Mouse (Mus musculus) layer of hippocampus, postnatal 10 days (tissue): ENCODE results near the gene Dner. TPM values are rescaled to one million over a fixed set of nuclear protein-coding genes. Genes with fewer than 3 reads are reported as not detected.
"Not testable (repeated sequence)": the region's sequence is repeated elsewhere in the genome, so short reads cannot be mapped to it uniquely, and the experiment has no call there.

Experiments
- DNase-seq, 2 experiments: peaks; one replicate each; pipeline ENCODE4 v3.0.0; 2021; ENCODE audit warnings: low spot score in 2 of 2
- microRNA-seq, 2 experiments: library from miRNA; unstranded; fragments of <30 nt; microRNA quantifications; one replicate each; pipeline ENCODE4 v1.2.0; 2021
- total RNA-seq, 2 experiments: library from RNA; stranded (reverse); gene quantifications; 2 replicates each; pipeline ENCODE4 v1.2.3; 2021

Gene Dner
- total RNA-seq, 2 experiments from 2014 or later, result 228 to 234 TPM

DNA sequence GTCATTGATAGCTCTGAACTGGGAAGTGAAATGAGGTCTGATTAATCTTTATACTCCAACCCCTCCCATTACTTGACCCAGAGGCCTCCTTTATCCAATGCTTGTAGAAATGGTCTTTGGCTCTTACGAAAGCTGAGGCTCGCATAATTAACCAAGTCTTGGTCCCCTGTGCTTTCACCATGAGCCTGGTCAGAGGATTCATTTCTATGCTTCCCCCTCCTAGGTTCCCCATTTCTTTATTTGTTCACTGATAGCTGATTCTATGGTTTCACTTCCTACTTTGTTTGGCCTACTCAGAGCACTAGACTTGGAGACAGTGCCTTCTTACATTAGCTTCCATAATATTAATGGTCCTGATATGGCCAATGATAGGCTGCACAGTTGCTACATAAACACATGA, 345.8 kb downstream of the Dner start:
- DNase-seq, result no peak

GRCm38 (mm10) chr1:84347796-84348476, 348.1 kb downstream of the Dner start:
- DNase-seq, result no peak

DNA sequence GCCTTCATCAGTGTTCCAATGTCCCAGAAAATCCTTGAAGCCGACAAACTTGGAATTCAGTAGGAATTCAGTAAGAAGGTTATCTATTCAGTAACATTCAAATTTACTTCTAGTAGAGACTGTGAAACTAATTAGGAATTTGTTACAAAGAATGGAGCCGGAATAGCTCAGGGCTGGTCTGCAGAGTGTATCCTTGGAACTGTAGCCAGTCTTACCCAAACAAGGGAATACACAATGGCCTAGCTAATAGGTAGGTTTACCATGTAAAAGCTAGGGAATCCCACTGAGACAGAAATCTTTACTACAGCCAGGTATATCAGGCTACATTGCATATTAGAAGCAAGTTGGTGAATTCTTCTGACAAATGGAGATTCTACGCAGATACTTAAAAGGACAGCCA, 363.2 kb downstream of the Dner start:
- not testable (repeated sequence) for DNase-seq

GRCm38 (mm10) chr1:84331861-84332260, 364.2 kb downstream of the Dner start:
- not testable (repeated sequence) for DNase-seq

GRCm38 (mm10) chr1:84325309-84325708, 370.7 kb downstream of the Dner start:
- DNase-seq, result no peak

- no peak for DNase-seq
Measured at GRCm38 (mm10) chr1:84321327-84321726, 374.7 kb downstream of the Dner start.

Small RNA genes lying within 50 kb of the gene (microRNA-seq; reads per million reads assigned to microRNA genes)
- gene Mir5126, result 2.9 to 5.4 reads per million in 2 experiments

Other genes starting within 250 kb of the Dner start
- 1 to 10 TPM; 1.8 to 2.2 TPM for gene Fbxo36, start 143.6 kb upstream of the Dner start, total RNA-seq
- 100 to 1,000 TPM; 191 to 197 TPM for gene Trip12, start 144.3 kb upstream of the Dner start, total RNA-seq
- 10 to 100 TPM; 27.7 to 39.1 TPM for gene Slc16a14, start 238.9 kb upstream of the Dner start, total RNA-seq